Mouse (Mus musculus) layer of hippocampus, postnatal 25 days (tissue): ENCODE measurements around the gene Cyp11a1. TPM values are rescaled to one million over a fixed set of nuclear protein-coding genes. Genes with fewer than 3 reads are reported as not detected.
A peak's percentile ranks its signal among the peaks of the same experiment; 100 is the strongest.

Experiments
- DNase-seq, 2 experiments: peaks; one replicate each; pipeline ENCODE4 v3.0.0; 2022; ENCODE audit warnings: mixed read lengths in 2 of 2, low spot score in 1 of 2; ENCODE audit errors: extremely low spot score in 1 of 2
- total RNA-seq, 2 experiments: library from RNA; stranded (reverse); gene quantifications; 2 replicates each; pipeline ENCODE4 v1.2.3; 2021

Gene Cyp11a1
- 1 to 10 TPM; 1.1 to 3.1 TPM for total RNA-seq

- DNase-seq = no peak
These were observed at the start of gene Cyp11a1 for GRCm38 (mm10) chr9:58005753-58006461. Gene Cyp11a1 (plus strand): TSS chr9:58006411.

GRCm38 (mm10) chr9:57956838-57957236, 49.4 kb upstream of the Cyp11a1 start:
- no peak for DNase-seq

- no peak for DNase-seq
These were observed 47.6 kb upstream of the Cyp11a1 start for GRCm38 (mm10) chr9:57958615-57959014.

GRCm38 (mm10) chr9:57959399-57959798, 46.8 kb upstream of the Cyp11a1 start:
- DNase-seq = no peak

- no peak for DNase-seq
These were observed 46.0 kb upstream of the Cyp11a1 start for GRCm38 (mm10) chr9:57959886-57960866.

- no peak for DNase-seq
These were observed 45.0 kb upstream of the Cyp11a1 start for GRCm38 (mm10) chr9:57961226-57961625.

- DNase-seq = no peak
These were observed 44.1 kb upstream of the Cyp11a1 start for GRCm38 (mm10) chr9:57961863-57962778.

- DNase-seq = no peak
These were observed 42.8 kb upstream of the Cyp11a1 start for GRCm38 (mm10) chr9:57963249-57963997.

- no peak for DNase-seq
These were observed 42.2 kb upstream of the Cyp11a1 start for GRCm38 (mm10) chr9:57963998-57964395.

GRCm38 (mm10) chr9:57964528-57965250, 41.5 kb upstream of the Cyp11a1 start:
- DNase-seq = no peak

GRCm38 (mm10) chr9:57965281-57966185, 40.7 kb upstream of the Cyp11a1 start:
- no peak for DNase-seq

- peak; percentile 42 to 52 for DNase-seq
These were observed 38.8 kb upstream of the Cyp11a1 start for GRCm38 (mm10) chr9:57967237-57967960.

- no peak for DNase-seq
These were observed 37.9 kb upstream of the Cyp11a1 start for GRCm38 (mm10) chr9:57968166-57968771.

- no peak for DNase-seq
These were observed 37.2 kb upstream of the Cyp11a1 start for GRCm38 (mm10) chr9:57968783-57969542.

- no peak for DNase-seq
These were observed 36.3 kb upstream of the Cyp11a1 start for GRCm38 (mm10) chr9:57969736-57970495.
